Mouse (Mus musculus) forebrain, embryonic 16.5 days (tissue): Measurements from ENCODE around the gene Isca2. TPM values are rescaled to one million over a fixed set of nuclear protein-coding genes. Genes with fewer than 3 reads are reported as not detected.

Experiments
- ATAC-seq: fragments of 200-750 bp; cut with Nextera tagmentation; 2 replicates; pipeline ENCODE4 v1.8.0; 2017; ENCODE audit warnings: mild to moderate bottlenecking, moderate library complexity
- H3K27ac ChIP-seq: fragments of 300-500 bp; sonication (generic); 2 replicates; pipeline ENCODE4 v1.5.1; 2014; ENCODE audit warnings: low read length, control low read depth
- H3K27me3 ChIP-seq: fragments of 300-500 bp; sonication (generic); replicated peaks from 2 replicates; pipeline ENCODE4 v1.6.1; 2014; ENCODE audit warnings: low read length; ENCODE audit not compliant: control insufficient read depth, insufficient read depth
- H3K36me3 ChIP-seq: fragments of 300-500 bp; sonication (generic); 2 replicates; pipeline ENCODE4 v1.6.1; 2014; ENCODE audit not compliant: control insufficient read depth, insufficient read depth
- H3K4me1 ChIP-seq: fragments of 300-500 bp; sonication (generic); replicated peaks from 2 replicates; pipeline ENCODE4 v1.6.1; 2014; ENCODE audit warnings: low read length; ENCODE audit not compliant: control insufficient read depth, insufficient read depth
- H3K4me2 ChIP-seq: fragments of 300-500 bp; sonication (generic); 2 replicates; pipeline ENCODE4 v1.6.1; 2014; ENCODE audit warnings: mild to moderate bottlenecking, low read length, control low read depth
- H3K4me3 ChIP-seq: fragments of 300-500 bp; sonication (generic); replicated peaks from 2 replicates; pipeline ENCODE4 v1.5.1; 2014; ENCODE audit warnings: mild to moderate bottlenecking, low read length, control low read depth
- H3K9ac ChIP-seq: fragments of 300-500 bp; sonication (generic); replicated peaks from 2 replicates; pipeline ENCODE4 v1.6.1; 2014; ENCODE audit warnings: low read depth, low read length, control low read depth
- H3K9me3 ChIP-seq: fragments of 300-500 bp; sonication (generic); 2 replicates; pipeline ENCODE4 v1.6.1; 2016; ENCODE audit warnings: low read length; ENCODE audit not compliant: control insufficient read depth
- WGBS: fragments of 180-500 bp; shearing (Covaris S2); extraction: QIAGEN DNeasy Blood & Tissue Kit; methylation state at CpG from one replicate; pipeline ENCODE4 v1.1.7; 2014; 5-methylcytosine and 5-hydroxymethylcytosine counted together
- polyA plus RNA-seq: library from polyadenylated mRNA; unstranded; fragments of >200 nt; fragmentation: Nextera tagmentation; extraction: Ambion mirVana; gene quantifications from 2 replicates; pipeline ENCODE4 v1.2.1, GENCODE M21; 2015

Gene Isca2
- polyA plus RNA-seq, 1 experiment from 2014 or later: 141 TPM

GRCm38 (mm10) chr12:84807351-84807750 is 34.3 kb downstream of the Isca2 start:
- no peak for ATAC-seq
- no peaks in the 10 kb centered on the region for H3K4me1 ChIP-seq

GRCm38 (mm10) chr12:84809033-84809432 is 36.0 kb downstream of the Isca2 start:
- WGBS: 84% methylated on average over 6 of the region's 6 CpGs
- H3K4me1 ChIP-seq: no peaks in the 10 kb centered on the region
- no peak overlapping the region for H3K9ac ChIP-seq
- H3K9me3 ChIP-seq: no peaks in the 10 kb centered on the region
- no peak overlapping the region for H3K4me2 ChIP-seq
- no peaks in the 10 kb centered on the region for H3K36me3 ChIP-seq
- no peak overlapping the region for H3K27ac ChIP-seq
- ATAC-seq: no peak
- no peak overlapping the region for H3K4me3 ChIP-seq
- H3K27me3 ChIP-seq: no peaks in the 10 kb centered on the region

More at GRCm38 (mm10) chr12:84807351-84807750, 34.3 kb downstream of the Isca2 start:
- WGBS: 79% methylated on average over 13 of the region's 13 CpGs
- no peak overlapping the region for H3K4me3 ChIP-seq
- no peaks in the 10 kb centered on the region for H3K27me3 ChIP-seq
- no peak overlapping the region for H3K4me2 ChIP-seq
- no peak overlapping the region for H3K9ac ChIP-seq
- no peaks in the 10 kb centered on the region for H3K36me3 ChIP-seq
- H3K9me3 ChIP-seq: no peaks in the 10 kb centered on the region
- no peak overlapping the region for H3K27ac ChIP-seq

- no peaks in the 10 kb centered on the region for H3K4me1 ChIP-seq
- no peaks in the 10 kb centered on the region for H3K9me3 ChIP-seq
- no peak overlapping the region for H3K9ac ChIP-seq
- no peak overlapping the region for H3K27ac ChIP-seq
- no peaks in the 10 kb centered on the region for H3K27me3 ChIP-seq
- no peaks in the 10 kb centered on the region for H3K36me3 ChIP-seq
- no peak for ATAC-seq
- no peak overlapping the region for H3K4me3 ChIP-seq
- no peak overlapping the region for H3K4me2 ChIP-seq
- WGBS: 64% methylated on average over 1 of the region's 1 CpGs
Observed at GRCm38 (mm10) chr12:84810810-84811209, 37.8 kb downstream of the Isca2 start.

- Histone ChIP-seq H3K36me3 (no peaks in the 10 kb centered on the region), H3K9ac (no peak overlapping the region), H3K27me3 (no peaks in the 10 kb centered on the region), H3K4me1 (no peaks in the 10 kb centered on the region), H3K27ac (no peak overlapping the region), H3K4me3 (no peak overlapping the region), H3K9me3 (no peaks in the 10 kb centered on the region), H3K4me2 (no peak overlapping the region)
- 80% methylated on average over 4 of the region's 4 CpGs for WGBS
- ATAC-seq: no peak
Observed at GRCm38 (mm10) chr12:84811510-84811909, 38.5 kb downstream of the Isca2 start.

GRCm38 (mm10) chr12:84812004-84812403 is 39.0 kb downstream of the Isca2 start:
- 54% methylated on average over 3 of the region's 3 CpGs for WGBS
- Histone ChIP-seq H3K4me2 (no peak overlapping the region), H3K4me1 (no peaks in the 10 kb centered on the region), H3K9me3 (no peaks in the 10 kb centered on the region), H3K36me3 (no peaks in the 10 kb centered on the region), H3K27me3 (no peaks in the 10 kb centered on the region), H3K9ac (no peak overlapping the region), H3K4me3 (no peak overlapping the region), H3K27ac (no peak overlapping the region)
- ATAC-seq: no peak

GRCm38 (mm10) chr12:84813773-84814172 is 40.7 kb downstream of the Isca2 start:
- Histone ChIP-seq H3K9ac (no peak overlapping the region), H3K4me3 (no peak overlapping the region), H3K27me3 (no peaks in the 10 kb centered on the region), H3K4me2 (no peak overlapping the region), H3K36me3 (no peaks in the 10 kb centered on the region), H3K9me3 (no peaks in the 10 kb centered on the region), H3K27ac (no peak overlapping the region), H3K4me1 (no peaks in the 10 kb centered on the region)
- no peak for ATAC-seq
- 46% methylated on average over 7 of the region's 7 CpGs for WGBS

GRCm38 (mm10) chr12:84814663-84815325 is 41.7 kb downstream of the Isca2 start:
- no peak for ATAC-seq
- WGBS: 78% methylated on average over 3 of the region's 3 CpGs

GRCm38 (mm10) chr12:84818496-84818895 is 45.4 kb downstream of the Isca2 start:
- no peak overlapping the region for H3K9ac ChIP-seq
- no peaks in the 10 kb centered on the region for H3K36me3 ChIP-seq
- no peak for ATAC-seq
- H3K27ac ChIP-seq: no peak overlapping the region
- H3K27me3 ChIP-seq: no peaks in the 10 kb centered on the region
- H3K4me3 ChIP-seq: no peak overlapping the region
- 66% methylated on average over 4 of the region's 4 CpGs for WGBS
- peaks cover 6% of the 10 kb centered on the region; the same call in 1 of the 2 replicates for H3K4me1 ChIP-seq
- no peaks in the 10 kb centered on the region for H3K9me3 ChIP-seq
- no peak overlapping the region for H3K4me2 ChIP-seq

More at GRCm38 (mm10) chr12:84814663-84815325, 41.7 kb downstream of the Isca2 start:
- H3K27me3 ChIP-seq: no peaks in the 10 kb centered on the region
- peaks cover 6% of the 10 kb centered on the region; the same call in 1 of the 2 replicates for H3K4me1 ChIP-seq
- no peak overlapping the region for H3K9ac ChIP-seq
- no peaks in the 10 kb centered on the region for H3K36me3 ChIP-seq
- H3K4me2 ChIP-seq: no peak overlapping the region
- no peak overlapping the region for H3K27ac ChIP-seq
- no peak overlapping the region for H3K4me3 ChIP-seq
- no peaks in the 10 kb centered on the region for H3K9me3 ChIP-seq

GRCm38 (mm10) chr12:84819236-84820168 is 46.5 kb downstream of the Isca2 start:
- Histone ChIP-seq H3K27me3 (no peaks in the 10 kb centered on the region), H3K27ac (no peak overlapping the region; the same call in 1 of the 2 replicates), H3K9ac (no peak overlapping the region), H3K4me2 (no peak overlapping the region), H3K36me3 (no peaks in the 10 kb centered on the region), H3K4me1 (peaks cover 6% of the 10 kb centered on the region; the same call in 1 of the 2 replicates), H3K9me3 (no peaks in the 10 kb centered on the region), H3K4me3 (no peak overlapping the region)
- 78% methylated on average over 13 of the region's 13 CpGs for WGBS
- ATAC-seq: peak; percentile 45; the same call in 1 of the 2 replicates
